Mouse (Mus musculus): ENCODE data around the gene Fam228a. TPM values are rescaled to one million over a fixed set of nuclear protein-coding genes. Genes with fewer than 3 reads are reported as not detected.

Gene Fam228a
- polyA plus RNA-seq, 1 experiment from 2014 or later, result 0.89 TPM

DNA sequence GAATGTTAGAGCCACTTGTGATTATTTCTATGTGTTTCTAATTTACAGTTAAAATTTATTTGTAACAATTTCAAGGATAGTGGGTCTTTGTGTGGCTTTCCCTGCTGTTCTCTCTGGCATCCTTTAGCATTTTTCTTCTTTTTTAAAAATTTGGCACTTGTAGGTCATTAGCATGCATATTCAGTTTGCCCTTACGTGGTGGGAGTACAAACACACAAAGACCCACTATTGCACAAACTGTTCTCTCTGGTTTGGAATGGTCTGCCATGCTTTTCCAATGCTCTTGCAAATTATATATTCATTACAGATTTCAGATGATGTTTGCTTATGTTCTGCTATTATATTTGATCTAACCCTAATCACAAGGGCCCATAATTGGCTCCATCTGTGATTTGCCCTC is 61.9 kb downstream of the Fam228a start:
- Histone ChIP-seq H3K36me3 (peaks cover 25% of the 10 kb centered on the region), H3K4me3 (no peak overlapping the region), H3K27ac (replicated peaks) (no peak overlapping the region), H3K9ac (replicated peaks) (no peak overlapping the region), H3K4me2 (replicated peaks) (no peak overlapping the region), H3K4me1 (peaks cover 3% of the 10 kb centered on the region; the same call in 1 of the 2 replicates), H3K27me3 (no peaks in the 10 kb centered on the region), H3K9me3 (no peaks in the 10 kb centered on the region)
- no peak for ATAC-seq (replicated peaks)
- 34% methylated on average over 1 of the region's 1 CpGs for WGBS

DNA sequence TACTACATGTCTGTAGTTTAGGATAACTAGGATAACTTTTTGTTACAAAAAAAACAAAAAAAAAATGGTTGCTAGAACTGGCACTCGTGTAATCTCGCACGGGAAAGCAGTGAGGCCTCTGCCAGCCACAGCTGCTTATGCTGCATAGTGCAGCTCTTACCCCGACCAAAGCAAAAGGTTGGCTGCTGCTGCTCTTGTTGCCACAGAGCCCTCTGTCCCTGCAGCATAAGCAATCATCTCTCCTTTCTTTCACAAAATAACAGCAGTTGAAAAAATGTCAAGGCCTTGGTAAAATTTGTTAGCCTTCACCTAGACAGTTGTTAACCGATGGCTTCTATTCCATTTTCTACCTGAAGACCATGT is 72.6 kb downstream of the Fam228a start:
- no peak overlapping the region for H3K27ac ChIP-seq (replicated peaks)
- WGBS, result 70% methylated on average over 5 of the region's 5 CpGs
- no peaks in the 10 kb centered on the region for H3K27me3 ChIP-seq
- peaks cover 18% of the 10 kb centered on the region for H3K36me3 ChIP-seq
- ATAC-seq (replicated peaks), result no peak
- H3K4me1 ChIP-seq, result no peaks in the 10 kb centered on the region
- no peak overlapping the region for H3K4me2 ChIP-seq (replicated peaks)
- no peak overlapping the region for H3K4me3 ChIP-seq
- no peak overlapping the region for H3K9ac ChIP-seq (replicated peaks)
- H3K9me3 ChIP-seq, result no peaks in the 10 kb centered on the region

DNA sequence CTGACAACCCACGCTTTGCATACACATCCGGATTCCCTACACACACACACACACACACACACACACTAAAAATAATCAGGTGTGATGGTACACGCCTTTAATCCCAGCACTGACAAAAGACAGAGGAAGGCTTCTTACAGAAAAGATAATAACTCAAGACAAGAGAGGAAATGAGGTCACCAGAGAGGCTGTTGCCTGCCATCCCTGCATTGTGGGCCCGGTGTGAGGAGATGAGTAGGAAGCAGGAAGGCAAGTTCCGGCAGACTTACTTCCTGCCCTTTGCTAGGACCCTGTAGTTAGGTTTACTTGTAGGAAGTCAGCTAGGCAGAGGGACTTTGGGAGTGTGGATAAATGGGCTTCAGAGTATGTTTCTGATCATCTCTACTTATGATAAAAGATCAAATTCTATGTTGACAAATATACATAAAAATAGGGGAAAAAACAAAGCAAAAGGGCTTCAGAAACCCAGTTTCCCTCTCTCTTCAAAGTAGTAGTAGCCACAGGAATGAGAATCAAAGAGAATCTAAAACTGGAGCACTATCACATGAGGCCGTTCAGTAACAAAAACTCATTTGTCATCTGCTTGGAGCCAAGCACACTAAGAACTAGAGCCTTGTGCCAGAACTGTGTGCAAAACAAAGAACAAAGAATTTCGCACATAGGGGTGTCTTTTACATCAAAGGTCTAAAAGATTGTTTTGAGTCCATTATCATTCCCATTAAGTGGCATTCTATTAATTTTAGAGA is 73.1 kb downstream of the Fam228a start:
- 81% methylated on average over 7 of the region's 7 CpGs for WGBS

More for the DNA sequence above, 73.1 kb downstream of the Fam228a start:
- Histone ChIP-seq H3K9ac (replicated peaks) (no peak overlapping the region), H3K27me3 (no peaks in the 10 kb centered on the region), H3K27ac (replicated peaks) (no peak overlapping the region), H3K4me2 (replicated peaks) (no peak overlapping the region), H3K9me3 (no peaks in the 10 kb centered on the region), H3K4me3 (no peak overlapping the region), H3K36me3 (peaks cover 18% of the 10 kb centered on the region), H3K4me1 (no peaks in the 10 kb centered on the region)
- ATAC-seq (replicated peaks), result no peak

Other genes starting within 250 kb of the Fam228a start
- 21.2 and 21.5 TPM in 2 replicates for gene Itsn2, start 145.8 kb downstream of the Fam228a start, polyA plus RNA-seq (2015; fragmentation: Nextera tagmentation; extraction: Ambion mirVana)
- not detected in 2 replicates for gene Gm3625, start 145.5 kb downstream of the Fam228a start, polyA plus RNA-seq (2015; fragmentation: Nextera tagmentation; extraction: Ambion mirVana)
- 9.3 and 10.7 TPM in 2 replicates for gene Pfn4, start 30.6 kb upstream of the Fam228a start, polyA plus RNA-seq (2015; fragmentation: Nextera tagmentation; extraction: Ambion mirVana)
- gene Fam228b, start 30.8 kb upstream of the Fam228a start, polyA plus RNA-seq (2015; fragmentation: Nextera tagmentation; extraction: Ambion mirVana), result 4.8 TPM in 2 replicates
- gene Sf3b6, start 79.1 kb upstream of the Fam228a start, polyA plus RNA-seq (2015; fragmentation: Nextera tagmentation; extraction: Ambion mirVana), result 245 and 258 TPM in 2 replicates
- 20.0 and 23.9 TPM in 2 replicates for gene Fkbp1b, start 103.2 kb upstream of the Fam228a start, polyA plus RNA-seq (2015; fragmentation: Nextera tagmentation; extraction: Ambion mirVana)
- 14.5 and 16.0 TPM in 2 replicates for gene Wdcp, start 104.9 kb upstream of the Fam228a start, polyA plus RNA-seq (2015; fragmentation: Nextera tagmentation; extraction: Ambion mirVana)
- gene Mfsd2b, start 135.9 kb upstream of the Fam228a start, polyA plus RNA-seq (2015; fragmentation: Nextera tagmentation; extraction: Ambion mirVana), result 0.81 and 1.1 TPM in 2 replicates
- 50.7 and 53.2 TPM in 2 replicates for gene Ubxn2a, start 169.3 kb upstream of the Fam228a start, polyA plus RNA-seq (2015; fragmentation: Nextera tagmentation; extraction: Ambion mirVana)
- 11.3 and 12.4 TPM in 2 replicates for gene Atad2b, start 178.9 kb upstream of the Fam228a start, polyA plus RNA-seq (2015; fragmentation: Nextera tagmentation; extraction: Ambion mirVana)